Mouse (Mus musculus): ENCODE measurements around the gene Rtl6.

DNA sequence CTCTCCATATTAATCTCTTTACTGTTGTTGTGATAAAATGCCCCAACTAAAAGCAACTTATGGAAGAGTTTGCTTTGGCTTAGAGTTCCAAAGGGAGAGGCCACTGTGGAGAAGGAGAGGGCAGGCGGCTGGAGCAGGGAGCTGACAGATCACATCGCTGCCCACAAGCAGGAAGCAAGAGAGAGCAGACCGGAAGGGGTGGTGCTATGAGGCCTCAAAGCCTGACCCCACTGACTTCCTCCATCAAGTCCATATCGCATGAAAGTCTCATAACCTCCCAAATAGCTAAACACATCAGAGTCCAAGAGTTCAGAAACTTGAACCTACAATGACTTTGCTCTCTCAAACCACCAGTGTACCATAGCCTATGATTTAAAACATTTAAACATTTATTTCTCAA is 6.6 kb downstream of the Rtl6 start:
- TF ChIP-seq CTCF (IDR thresholded peaks at IDR 0.05; ENCODE audit: low read depth) (no peak), EP300 (optimal IDR thresholded peaks at IDR 0.05) (no peak)

All from stomach, postnatal 0 days (tissue).